Mouse (Mus musculus): ENCODE measurements around the gene 2010111I01Rik. TPM values are rescaled to one million over a fixed set of nuclear protein-coding genes. Genes with fewer than 3 reads are reported as not detected.

The 2010111I01Rik gene
- total RNA-seq (2014; rRNA removed), result 78.1 and 81.3 TPM in 2 replicates
- polyA plus RNA-seq (2012; rRNA removed), result 30.0 and 40.8 TPM in 2 replicates

- H3K36me3 ChIP-seq (ENCODE audit: control insufficient read depth, insufficient read depth, low read length), result no peaks in the 10 kb centered on the region
- under 1% methylated on average over 41 of the region's 41 CpGs for WGBS
- peak within 1 kb of the TSS; percentile 91 for H3K4me3 ChIP-seq (ENCODE audit: insufficient read depth, low read depth, low read length)
- 0 out of 2 replicates have a peak, but pooled peaks cover 6% of the 10 kb centered on the region for H3K79me2 ChIP-seq (ENCODE audit: control insufficient read depth, insufficient read depth, low read length)
- DNase-seq (ENCODE audit: extremely low read depth, low read depth, low spot score), result peak; percentile 87
- H3K27me3 ChIP-seq (ENCODE audit: control insufficient read depth, insufficient read depth, low read length), result no peaks in the 10 kb centered on the region
- peak; percentile 49; the same call in 1 of the 2 replicates for TF ChIP-seq POLR2A (IDR thresholded peaks at IDR 0.05; ENCODE audit: extremely low read depth, insufficient read depth, low read length)
- peak; percentile 14; the same call in 1 of the 2 replicates for TF ChIP-seq CTCF (IDR thresholded peaks at IDR 0.05; ENCODE audit: low read depth, low read length)
- H3K27ac ChIP-seq (replicated peaks; ENCODE audit: insufficient read depth, low read depth, low read length), result 0 out of 2 replicates have a peak within 1 kb of the TSS, but pooled peaks have one; percentile 17
- H3K4me1 ChIP-seq (ENCODE audit: control insufficient read depth, insufficient read depth, low read length), result no peaks in the 10 kb centered on the region
- peak within 1 kb of the TSS; percentile 78 for H3K9ac ChIP-seq (ENCODE audit: low read depth, low read length)
Measured at GRCm38 (mm10) chr13:62964640-62965311, at the start of gene 2010111I01Rik. TSS of gene 2010111I01Rik (plus strand) at chr13:62964893.

DNA sequence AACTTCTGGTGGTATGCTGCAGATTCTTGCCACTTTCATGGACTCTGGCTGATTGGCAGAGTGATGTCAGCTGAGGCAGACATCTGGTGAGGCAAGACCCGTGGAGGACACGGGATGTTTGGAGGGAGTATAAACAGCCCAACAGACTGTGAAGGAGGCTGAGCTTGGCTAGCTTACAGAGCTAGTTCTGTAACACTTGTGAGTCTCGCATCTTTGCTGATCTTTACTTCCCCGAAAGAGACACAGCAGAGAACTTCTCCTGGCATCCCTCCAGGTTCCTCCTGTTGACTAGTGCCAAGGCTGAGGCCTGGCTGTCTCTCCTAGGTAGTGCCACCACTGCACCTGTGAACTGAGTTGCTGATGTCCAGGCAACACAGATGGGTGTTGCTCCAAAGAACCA is 48.0 kb upstream of the 2010111I01Rik start:
- WGBS, result 7% methylated on average over 4 of the region's 4 CpGs
- peak; percentile 50 for DNase-seq (ENCODE audit: extremely low read depth, low read depth, low spot score)
- H3K4me3 ChIP-seq (ENCODE audit: insufficient read depth, low read depth, low read length), result no peak overlapping the region

DNA sequence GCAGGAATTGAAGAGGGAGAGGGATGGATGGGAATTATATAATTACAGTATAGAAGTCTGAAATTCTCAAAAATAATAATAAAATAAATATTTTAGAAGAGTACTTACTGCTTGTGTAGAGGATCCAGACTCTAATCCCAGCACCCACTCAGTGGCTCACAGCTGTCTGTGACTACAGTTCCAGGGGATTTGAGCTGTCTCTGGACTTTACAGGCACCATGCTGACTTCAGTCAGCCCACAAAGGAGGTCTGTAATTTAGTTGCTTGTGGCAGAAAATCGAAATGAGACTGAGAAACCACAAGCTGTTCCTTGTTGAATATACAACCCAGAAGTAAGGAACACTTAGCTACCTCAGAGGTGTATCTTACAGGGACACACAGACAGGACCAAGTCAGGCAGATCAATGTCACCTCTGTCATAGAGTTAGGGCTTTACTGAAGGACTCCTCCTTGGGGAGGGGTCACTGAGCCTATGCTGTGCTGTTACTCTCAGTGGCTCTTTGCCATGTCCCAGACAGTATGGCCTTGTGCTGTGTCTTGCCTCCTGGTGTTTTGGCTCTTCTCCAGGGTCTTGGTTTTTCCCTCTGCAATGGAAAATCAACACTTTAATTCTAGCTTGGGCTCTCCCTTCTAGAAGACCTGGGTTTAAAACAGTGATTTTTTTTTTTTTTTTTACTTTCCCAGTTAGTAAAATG is 47.1 kb upstream of the 2010111I01Rik start:
- no peak for TF ChIP-seq POLR2A (IDR thresholded peaks at IDR 0.05; ENCODE audit: extremely low read depth, insufficient read depth, low read length)
- TF ChIP-seq CTCF (IDR thresholded peaks at IDR 0.05; ENCODE audit: low read depth, low read length), result no peak
- 73% methylated on average over 1 of the region's 1 CpGs for WGBS
- Histone ChIP-seq H3K4me3 (ENCODE audit: insufficient read depth, low read depth, low read length) (no peak overlapping the region), H3K9ac (ENCODE audit: low read depth, low read length) (no peak overlapping the region), H3K36me3 (ENCODE audit: control insufficient read depth, insufficient read depth, low read length) (no peaks in the 10 kb centered on the region), H3K79me2 (ENCODE audit: control insufficient read depth, insufficient read depth, low read length) (no peaks in the 10 kb centered on the region), H3K4me1 (ENCODE audit: control insufficient read depth, insufficient read depth, low read length) (no peaks in the 10 kb centered on the region; the same call in 1 of the 2 replicates), H3K27ac (replicated peaks; ENCODE audit: insufficient read depth, low read depth, low read length) (no peak overlapping the region), H3K27me3 (ENCODE audit: control insufficient read depth, insufficient read depth, low read length) (no peaks in the 10 kb centered on the region)
- DNase-seq (ENCODE audit: extremely low read depth, low read depth, low spot score), result no peak

More for the DNA sequence above, 48.0 kb upstream of the 2010111I01Rik start:
- H3K36me3 ChIP-seq (ENCODE audit: control insufficient read depth, insufficient read depth, low read length), result no peaks in the 10 kb centered on the region
- no peak overlapping the region for H3K9ac ChIP-seq (ENCODE audit: low read depth, low read length)
- TF ChIP-seq CTCF (IDR thresholded peaks at IDR 0.05; ENCODE audit: low read depth, low read length) (no peak), POLR2A (IDR thresholded peaks at IDR 0.05; ENCODE audit: extremely low read depth, insufficient read depth, low read length) (no peak)
- no peaks in the 10 kb centered on the region for H3K79me2 ChIP-seq (ENCODE audit: control insufficient read depth, insufficient read depth, low read length)
- no peak overlapping the region for H3K27ac ChIP-seq (replicated peaks; ENCODE audit: insufficient read depth, low read depth, low read length)
- no peaks in the 10 kb centered on the region for H3K27me3 ChIP-seq (ENCODE audit: control insufficient read depth, insufficient read depth, low read length)
- H3K4me1 ChIP-seq (ENCODE audit: control insufficient read depth, insufficient read depth, low read length), result no peaks in the 10 kb centered on the region; the same call in 1 of the 2 replicates

DNA sequence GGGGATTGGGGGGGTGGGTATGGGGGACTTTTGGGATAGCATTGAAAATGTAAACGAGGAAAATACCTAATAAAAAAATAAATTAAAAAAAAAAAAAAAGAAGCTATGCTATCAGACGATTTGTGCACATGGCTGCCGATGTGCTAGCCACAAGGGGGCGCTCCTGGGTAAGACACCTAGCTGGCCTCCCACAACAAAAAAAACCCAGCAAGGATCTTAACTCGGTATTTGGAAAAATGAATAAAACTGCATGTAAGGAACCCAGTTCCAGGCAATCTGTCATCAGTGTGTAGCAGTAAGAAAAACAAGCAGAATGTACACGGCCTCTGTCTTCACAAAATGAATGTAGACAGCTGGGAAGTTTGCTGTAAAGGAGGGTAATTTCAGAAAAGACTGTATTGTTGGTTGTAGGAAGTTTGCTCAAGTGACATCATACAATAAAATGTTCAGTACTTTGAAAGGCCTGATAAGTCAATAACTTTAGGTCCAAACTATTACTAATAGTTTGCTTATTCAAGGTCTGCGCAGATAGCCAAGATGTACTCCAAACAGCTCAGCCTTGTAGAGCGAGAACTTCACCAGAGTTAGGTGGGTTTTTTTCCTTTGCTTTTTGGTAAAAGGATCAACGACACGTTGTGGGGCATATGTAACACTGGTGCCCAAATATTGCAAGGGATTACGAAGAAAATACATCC is 44.9 kb upstream of the 2010111I01Rik start:
- peak overlapping the region; percentile 69 for H3K9ac ChIP-seq (ENCODE audit: low read depth, low read length)
- WGBS, result 25% methylated on average over 11 of the region's 11 CpGs
- no peak overlapping the region for H3K27ac ChIP-seq (replicated peaks; ENCODE audit: insufficient read depth, low read depth, low read length)
- no peaks in the 10 kb centered on the region for H3K79me2 ChIP-seq (ENCODE audit: control insufficient read depth, insufficient read depth, low read length)
- TF ChIP-seq CTCF (IDR thresholded peaks at IDR 0.05; ENCODE audit: low read depth, low read length) (peak; percentile 86), POLR2A (IDR thresholded peaks at IDR 0.05; ENCODE audit: extremely low read depth, insufficient read depth, low read length) (no peak)
- H3K36me3 ChIP-seq (ENCODE audit: control insufficient read depth, insufficient read depth, low read length), result no peaks in the 10 kb centered on the region
- H3K27me3 ChIP-seq (ENCODE audit: control insufficient read depth, insufficient read depth, low read length), result no peaks in the 10 kb centered on the region
- no peaks in the 10 kb centered on the region; the same call in 1 of the 2 replicates for H3K4me1 ChIP-seq (ENCODE audit: control insufficient read depth, insufficient read depth, low read length)
- H3K4me3 ChIP-seq (ENCODE audit: insufficient read depth, low read depth, low read length), result no peak overlapping the region
- DNase-seq (ENCODE audit: extremely low read depth, low read depth, low spot score), result peak; percentile 58

DNA sequence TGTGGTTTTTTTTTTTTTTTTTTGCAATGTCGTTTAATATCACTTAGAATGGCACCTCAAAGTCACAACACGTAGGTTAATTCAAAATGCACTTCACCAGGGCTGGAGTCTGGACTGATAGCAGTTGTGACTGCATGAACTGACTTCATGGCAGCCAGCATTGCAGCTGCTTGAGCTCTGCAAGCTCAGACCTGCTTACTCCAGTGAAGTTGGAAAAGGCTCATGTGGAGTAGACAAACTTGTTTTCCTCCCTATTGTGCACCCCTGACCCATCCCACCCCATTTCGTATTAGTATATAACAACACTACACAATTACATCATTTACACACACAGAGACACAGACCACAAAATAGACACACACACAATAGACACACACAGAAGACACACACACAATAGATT is 42.0 kb upstream of the 2010111I01Rik start:
- no peaks in the 10 kb centered on the region for H3K36me3 ChIP-seq (ENCODE audit: control insufficient read depth, insufficient read depth, low read length)
- TF ChIP-seq POLR2A (IDR thresholded peaks at IDR 0.05; ENCODE audit: extremely low read depth, insufficient read depth, low read length) (no peak), CTCF (IDR thresholded peaks at IDR 0.05; ENCODE audit: low read depth, low read length) (no peak)
- H3K9ac ChIP-seq (ENCODE audit: low read depth, low read length), result no peak overlapping the region
- H3K4me1 ChIP-seq (ENCODE audit: control insufficient read depth, insufficient read depth, low read length), result no peaks in the 10 kb centered on the region; the same call in 1 of the 2 replicates
- H3K27ac ChIP-seq (replicated peaks; ENCODE audit: insufficient read depth, low read depth, low read length), result no peak overlapping the region
- H3K79me2 ChIP-seq (ENCODE audit: control insufficient read depth, insufficient read depth, low read length), result no peaks in the 10 kb centered on the region
- H3K4me3 ChIP-seq (ENCODE audit: insufficient read depth, low read depth, low read length), result no peak overlapping the region
- DNase-seq (ENCODE audit: extremely low read depth, low read depth, low spot score), result no peak
- 85% methylated on average over 3 of the region's 3 CpGs for WGBS
- H3K27me3 ChIP-seq (ENCODE audit: control insufficient read depth, insufficient read depth, low read length), result no peaks in the 10 kb centered on the region
